Mouse (Mus musculus): Measurements from ENCODE around the gene Asz1.

Asz1 gene

GRCm38 (mm10) chr6:18108934-18109333 lies at the start of gene Asz1:
Gene Asz1, minus strand, starts transcription at chr6:18109061.
- peak; percentile 5 for DNase-seq (ENCODE audit: extremely low read depth, insufficient read length, low spot score)

DNA sequence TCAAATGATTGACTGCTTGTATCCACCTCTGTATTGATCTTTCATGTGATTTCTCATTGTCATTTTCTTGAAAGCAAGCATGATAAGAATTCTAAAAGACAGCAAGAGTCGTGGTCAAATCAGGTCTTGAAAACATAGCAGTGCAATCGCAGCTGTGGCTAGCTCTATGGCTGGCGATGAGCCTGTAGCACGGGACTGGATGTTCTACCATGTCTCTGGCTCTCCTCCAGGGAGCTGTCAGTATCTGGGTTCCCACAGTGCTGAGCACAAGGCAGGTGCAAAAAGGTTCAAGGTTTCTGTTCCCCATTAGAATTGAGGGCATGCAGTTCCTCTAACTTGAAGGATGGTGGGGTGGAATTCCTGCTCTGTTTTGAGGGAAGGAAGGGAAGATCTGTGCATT lies 44.2 kb upstream of the Asz1 start:
- DNase-seq (ENCODE audit: extremely low read depth, insufficient read length, low spot score): no peak

- DNase-seq (ENCODE audit: extremely low read depth, insufficient read length, low spot score): no peak
Observed at GRCm38 (mm10) chr6:18135246-18135645, 26.4 kb upstream of the Asz1 start.

DNA sequence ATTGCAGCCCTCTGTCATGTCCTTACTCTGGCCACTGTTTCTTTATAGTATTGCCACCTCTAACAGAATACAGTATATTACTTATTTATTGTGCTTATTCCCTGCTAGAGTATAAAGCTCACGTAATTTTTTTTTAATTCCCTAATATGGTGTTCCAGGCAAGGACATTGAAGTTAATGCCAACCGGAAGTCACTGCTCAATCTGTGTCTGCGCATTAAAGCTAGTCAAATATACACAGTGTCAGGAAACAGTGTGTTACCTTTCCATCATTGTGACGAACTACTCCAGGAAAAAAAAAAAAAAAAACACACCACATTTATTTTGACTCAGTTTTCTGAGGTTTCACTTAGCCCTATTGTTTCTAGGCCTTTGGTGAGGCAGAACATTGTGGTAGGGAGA lies 19.2 kb upstream of the Asz1 start:
- DNase-seq (ENCODE audit: extremely low read depth, insufficient read length, low spot score): no peak

- DNase-seq (ENCODE audit: extremely low read depth, insufficient read length, low spot score): no peak
Observed at GRCm38 (mm10) chr6:18127206-18127983, 18.5 kb upstream of the Asz1 start.

DNA sequence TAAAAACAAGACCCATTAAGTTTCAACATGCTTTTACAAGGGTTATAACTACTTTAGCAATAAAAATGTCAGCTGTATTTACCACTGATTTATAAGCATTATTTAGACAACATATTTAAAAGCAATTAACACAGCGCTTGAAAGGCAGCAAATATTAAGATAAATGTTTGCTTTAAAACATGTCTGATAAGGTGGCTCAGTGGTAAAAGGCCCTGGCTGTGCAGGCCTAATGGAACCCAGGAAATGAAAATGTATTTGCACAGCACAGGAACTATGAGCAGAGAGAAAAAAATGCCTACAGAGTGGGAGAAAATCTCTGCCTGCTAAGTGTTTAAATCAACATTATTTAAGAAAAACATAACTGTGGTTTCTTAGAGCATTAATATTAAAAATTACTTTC lies 12.0 kb downstream of the Asz1 start:
- no peak for DNase-seq (ENCODE audit: extremely low read depth, insufficient read length, low spot score)

DNA sequence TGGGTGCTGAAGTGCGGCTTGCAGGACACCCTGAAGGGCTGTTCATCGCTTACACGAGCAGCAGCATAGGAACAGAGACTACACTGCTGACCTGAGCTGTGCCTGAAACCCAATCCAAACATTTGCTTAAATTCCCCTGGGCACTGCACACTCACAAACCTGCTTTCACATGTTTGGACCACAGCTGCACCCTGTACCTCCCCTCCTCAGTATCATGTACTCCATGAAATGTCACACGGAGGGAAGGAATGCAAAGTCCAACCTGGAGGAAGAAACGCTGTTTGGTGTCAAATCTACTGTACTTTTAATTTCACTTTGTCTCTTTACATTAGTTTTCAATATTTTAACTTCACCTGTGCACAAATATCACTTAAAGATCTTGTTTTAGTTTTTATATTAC lies 19.8 kb downstream of the Asz1 start:
- no peak for DNase-seq (ENCODE audit: extremely low read depth, insufficient read length, low spot score)

- DNase-seq (ENCODE audit: extremely low read depth, insufficient read length, low spot score): no peak
Observed at GRCm38 (mm10) chr6:18087160-18087804, 21.6 kb downstream of the Asz1 start.

DNA sequence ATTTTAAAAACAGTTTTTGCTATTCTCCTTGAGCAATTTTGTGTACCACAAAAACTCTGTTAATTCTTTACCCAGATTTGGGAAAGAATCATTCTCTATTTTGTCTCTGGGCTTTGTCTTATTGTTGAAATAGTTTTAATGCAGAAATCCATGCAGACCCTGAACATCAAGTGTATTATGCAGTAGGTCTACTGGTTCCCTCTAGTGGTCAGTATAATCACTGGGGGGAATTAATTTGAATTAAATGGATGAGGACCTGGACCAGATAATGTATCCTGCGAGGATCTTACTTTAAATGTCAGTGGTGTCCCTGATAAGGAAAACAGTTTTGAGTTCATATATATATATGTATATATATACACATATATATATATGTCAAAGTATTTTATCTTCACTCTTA lies 30.2 kb downstream of the Asz1 start:
- no peak for DNase-seq (ENCODE audit: extremely low read depth, insufficient read length, low spot score)

GRCm38 (mm10) chr6:18076986-18077385 lies 31.9 kb downstream of the Asz1 start:
- no peak for DNase-seq (ENCODE audit: extremely low read depth, insufficient read length, low spot score)

GRCm38 (mm10) chr6:18076577-18076976 lies 32.3 kb downstream of the Asz1 start:
- DNase-seq (ENCODE audit: extremely low read depth, insufficient read length, low spot score): no peak

- DNase-seq (ENCODE audit: extremely low read depth, insufficient read length, low spot score): no peak
Observed at GRCm38 (mm10) chr6:18057899-18058298, 51.0 kb downstream of the Asz1 start.

GRCm38 (mm10) chr6:18051702-18052101 lies 57.2 kb downstream of the Asz1 start:
- no peak for DNase-seq (ENCODE audit: extremely low read depth, insufficient read length, low spot score)

DNA sequence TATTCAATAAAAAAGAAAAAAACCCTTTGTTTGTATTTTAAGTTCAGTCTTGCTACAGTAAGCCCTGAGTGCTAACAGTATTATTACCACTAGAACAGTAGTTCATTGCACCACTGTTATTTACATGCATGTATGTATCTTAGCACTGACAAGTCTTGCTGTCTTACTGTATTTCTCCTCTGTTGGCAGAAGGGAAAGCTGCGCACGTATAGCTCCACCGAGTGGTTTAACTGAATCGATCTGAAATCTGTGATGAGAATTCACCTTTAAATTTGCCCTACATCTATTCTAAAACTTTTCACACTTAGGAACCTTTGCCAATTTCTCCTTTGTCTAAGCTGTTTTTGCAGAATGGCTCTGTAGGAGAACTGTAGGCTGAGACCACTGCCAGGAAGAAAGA lies 64.6 kb downstream of the Asz1 start:
- no peak for DNase-seq (ENCODE audit: extremely low read depth, insufficient read length, low spot score)

DNA sequence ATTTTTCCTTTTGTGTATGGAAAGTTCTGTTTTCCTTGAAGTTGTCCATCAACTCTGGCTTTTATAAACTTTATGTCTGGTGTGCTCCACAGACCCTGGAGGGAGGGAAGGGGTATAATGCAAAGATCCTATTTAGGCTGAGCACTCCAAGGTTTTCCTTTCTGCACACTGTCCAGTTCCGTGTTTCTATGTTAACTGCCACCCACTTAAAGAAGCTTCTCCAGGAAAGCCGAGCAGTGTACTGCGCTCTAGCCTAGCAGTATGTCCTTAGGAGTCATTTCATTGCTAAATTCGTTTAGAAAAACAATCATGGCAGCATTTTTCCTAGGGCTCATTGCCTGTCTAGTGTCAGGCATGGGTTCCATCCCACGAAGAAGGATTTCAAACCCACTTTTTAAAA lies 65.7 kb downstream of the Asz1 start:
- DNase-seq (ENCODE audit: extremely low read depth, insufficient read length, low spot score): no peak

- DNase-seq (ENCODE audit: extremely low read depth, insufficient read length, low spot score): no peak
Observed at GRCm38 (mm10) chr6:18032271-18032670, 76.6 kb downstream of the Asz1 start.

DNA sequence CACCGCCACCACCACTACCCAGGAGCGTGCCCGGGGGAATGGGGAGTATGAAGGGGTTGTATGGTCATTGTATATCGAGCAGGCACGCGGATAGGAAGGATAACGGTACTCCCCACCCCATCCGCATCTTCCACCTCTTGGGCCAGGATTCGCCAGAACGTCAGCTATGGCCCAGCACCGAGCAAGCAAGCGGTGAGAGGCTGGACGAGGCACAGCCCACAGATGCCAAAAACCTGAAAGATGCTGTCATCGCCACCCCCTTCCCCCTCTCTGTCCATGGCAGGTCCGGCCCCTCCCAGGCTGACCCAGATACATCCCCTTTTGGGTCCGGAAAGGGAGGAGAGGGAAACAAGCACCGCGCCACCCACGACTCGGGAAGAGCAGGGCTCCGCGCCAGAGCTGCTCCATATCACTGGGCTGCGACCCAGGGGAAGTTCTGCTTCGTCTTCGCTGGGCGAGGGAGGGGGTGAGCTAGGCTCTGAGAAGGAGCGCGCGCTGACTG lies 77.3 kb downstream of the Asz1 start:
- DNase-seq (ENCODE audit: extremely low read depth, insufficient read length, low spot score): peak; percentile 9

GRCm38 (mm10) chr6:18030868-18031508 lies 77.9 kb downstream of the Asz1 start:
- peak; percentile 9 for DNase-seq (ENCODE audit: extremely low read depth, insufficient read length, low spot score)

DNA sequence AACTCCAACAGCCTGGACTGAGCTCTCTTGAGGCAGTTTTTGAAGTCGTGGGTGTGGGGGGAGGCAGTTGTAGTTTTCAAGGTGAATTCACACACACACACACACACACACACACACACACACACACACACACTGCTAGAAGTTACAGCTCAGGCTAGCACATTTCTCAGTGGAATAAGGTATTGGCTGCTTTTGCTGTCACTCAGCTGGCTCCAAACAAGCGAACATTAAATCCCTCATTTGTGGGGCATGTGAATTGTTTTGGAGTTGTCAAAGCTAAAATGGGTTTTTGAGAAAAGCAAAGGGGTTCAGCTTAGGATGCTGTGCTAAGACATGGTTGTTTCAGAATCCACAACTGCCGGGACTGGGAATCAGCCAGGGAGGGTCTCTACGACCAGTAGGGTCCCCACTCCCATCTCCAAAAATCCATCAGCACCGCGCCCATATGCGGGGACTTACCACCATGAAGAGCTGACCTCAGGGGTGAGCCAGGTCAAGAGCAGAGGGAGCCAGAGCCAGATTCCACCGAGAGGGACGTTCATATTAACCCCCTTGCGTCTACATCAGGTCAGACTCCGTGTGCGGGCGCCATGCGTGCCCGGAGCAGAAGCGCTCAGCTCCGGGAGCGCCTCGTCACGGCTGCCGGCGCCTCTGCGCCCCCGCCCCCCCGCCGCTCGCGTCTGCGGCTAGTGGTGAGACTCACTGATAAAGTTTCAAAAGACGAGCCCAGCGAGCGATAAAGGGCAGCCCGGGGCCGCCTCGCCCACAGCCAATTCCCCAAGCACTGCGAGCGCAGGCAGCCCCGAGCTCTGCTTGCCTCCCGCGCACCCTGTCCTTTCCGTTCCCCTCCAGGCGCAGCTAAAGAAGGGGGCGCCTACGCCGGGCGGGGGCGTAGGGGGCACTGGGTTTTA lies 78.9 kb downstream of the Asz1 start, which contains the start of gene Wnt2:
Wnt2 (minus strand) TSS at position 840 of the 911 bp plus-strand sequence.
- DNase-seq (ENCODE audit: extremely low read depth, insufficient read length, low spot score): peak; percentile 4

DNA sequence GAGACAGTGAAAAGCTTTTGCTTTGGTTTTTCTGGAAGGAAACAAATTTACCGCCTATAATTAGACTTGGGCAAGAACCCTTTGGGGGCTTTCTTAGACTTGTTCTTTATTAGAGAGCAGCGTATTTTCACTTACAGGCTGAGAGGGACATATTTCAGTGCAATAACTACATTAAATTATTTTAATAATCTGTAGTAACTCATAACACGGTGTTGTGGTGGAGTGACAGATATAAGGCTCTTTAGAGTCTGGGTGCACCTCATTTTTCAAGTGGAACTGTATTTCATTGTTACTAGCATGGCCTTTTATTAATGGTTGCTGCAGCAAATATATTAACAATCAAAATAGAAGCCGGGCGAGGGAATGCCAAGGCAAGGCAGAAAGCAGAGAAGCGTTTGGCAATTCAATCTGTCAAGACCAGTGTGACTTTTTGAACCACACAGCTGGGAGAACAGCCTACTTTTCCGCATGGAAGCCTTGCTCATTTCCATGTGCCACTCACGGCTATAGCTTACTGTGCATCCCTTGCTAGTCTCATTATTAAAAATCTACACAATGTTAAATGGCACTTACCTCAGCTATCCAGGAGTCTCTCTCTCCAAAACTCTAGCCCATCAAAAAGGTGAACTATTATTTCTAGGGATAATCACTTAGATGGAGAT lies 84.6 kb downstream of the Asz1 start:
- DNase-seq (ENCODE audit: extremely low read depth, insufficient read length, low spot score): no peak

Measured in 3134 (cell line).